Mouse (Mus musculus): ENCODE results near the gene Fam193a.

GRCm38 (mm10) chr5:34458994-34459393, 89.3 kb downstream of the Fam193a start:
- TF ChIP-seq CTCF (IDR thresholded peaks at IDR 0.05; ENCODE audit: insufficient read depth, low read depth, low read length) (no peak), POLR2A (IDR thresholded peaks at IDR 0.05; ENCODE audit: insufficient read depth, low read depth, low read length) (no peak)

All from olfactory bulb, adult 2 months (tissue).